Mouse (Mus musculus): ENCODE data around the gene Gm815. TPM values are rescaled to one million over a fixed set of nuclear protein-coding genes. Genes with fewer than 3 reads are reported as not detected.

Gene Gm815
- not detected for total RNA-seq (2021)

DNA sequence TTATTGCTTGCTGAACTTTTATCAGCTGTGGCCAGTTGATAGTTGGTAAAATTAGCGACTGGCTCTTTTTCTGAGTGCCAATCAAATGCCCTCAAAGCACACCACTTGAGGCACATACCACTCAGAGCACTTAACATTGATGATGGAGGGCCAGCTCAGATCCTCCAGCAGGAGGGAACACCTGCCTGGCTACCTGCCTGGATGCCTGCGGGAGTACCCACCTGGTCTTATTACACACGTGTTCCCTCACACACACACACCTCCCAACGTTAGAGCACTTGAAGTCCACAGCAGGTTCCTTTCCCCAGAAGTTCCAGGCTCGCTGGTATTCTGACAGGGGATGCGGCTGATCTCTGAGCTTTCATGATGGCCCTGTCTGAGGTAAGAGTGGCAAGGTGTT is at the start of gene Gm815:
TSS of gene Gm815 (plus strand) at position 266 of the 400 bp plus-strand sequence.
- no peak for DNase-seq (ENCODE audit: extremely low spot score in 1 of 2, low spot score in 1 of 2)

DNA sequence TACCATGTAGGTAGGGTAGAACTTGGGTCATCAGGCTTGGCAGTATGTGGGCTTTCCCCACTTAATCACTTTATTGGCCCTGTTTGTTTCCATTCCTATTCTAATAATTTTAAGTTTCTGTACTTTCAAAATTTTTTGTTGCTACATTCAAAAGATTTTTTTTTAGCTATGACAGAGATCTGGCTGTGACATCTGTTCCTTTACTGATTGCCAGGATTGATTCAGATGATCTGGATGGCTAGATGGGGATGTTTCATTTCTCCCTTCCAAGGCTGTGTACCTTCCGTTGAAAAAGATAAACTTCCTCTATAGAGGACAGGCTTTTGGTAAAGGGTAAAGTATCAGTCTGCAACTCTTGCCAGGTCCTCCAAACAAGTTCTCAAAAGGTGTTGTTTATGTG is 48.1 kb upstream of the Gm815 start:
- no peak for DNase-seq (ENCODE audit: extremely low spot score in 1 of 2, low spot score in 1 of 2)

DNA sequence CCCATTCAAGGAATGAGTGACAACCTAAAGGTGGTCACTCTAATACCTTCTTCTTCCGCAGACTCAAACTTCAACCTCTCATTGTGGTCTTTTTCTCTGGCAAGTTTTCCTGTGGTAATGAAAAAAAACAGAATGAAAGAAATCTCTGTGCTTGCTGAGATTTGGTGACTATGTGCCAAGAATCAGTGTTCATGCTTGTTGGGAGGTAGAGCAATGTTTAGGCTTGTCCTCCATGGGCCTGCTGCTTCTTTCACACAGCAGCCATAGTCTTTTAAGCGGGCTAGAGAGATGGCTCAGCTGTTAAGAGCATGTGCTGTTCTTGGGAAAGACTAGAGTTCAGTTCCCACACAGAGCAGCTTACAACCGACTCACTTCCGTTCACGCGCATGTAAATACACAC is 41.8 kb upstream of the Gm815 start:
- DNase-seq (ENCODE audit: extremely low spot score in 1 of 2, low spot score in 1 of 2), result no peak

DNA sequence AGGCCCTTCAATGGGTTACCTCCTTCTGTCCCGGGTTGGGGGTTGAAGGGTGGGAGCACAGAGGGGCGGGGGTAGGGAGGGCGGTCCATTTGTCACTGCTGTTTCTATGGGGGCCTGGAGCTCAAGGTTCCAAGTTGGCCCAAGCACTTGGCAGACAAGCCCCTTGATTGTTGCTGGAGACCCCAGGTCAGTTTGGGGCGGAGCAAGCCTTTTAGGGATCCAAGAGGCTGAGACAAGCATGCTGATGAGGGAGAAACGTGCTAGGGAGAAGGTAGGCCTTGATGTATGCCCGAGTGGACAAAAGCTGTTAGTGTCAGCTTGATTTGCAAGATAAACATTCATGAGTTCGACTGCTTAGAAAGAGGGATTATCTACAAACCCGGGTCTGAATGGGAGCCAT is 40.9 kb upstream of the Gm815 start:
- no peak for DNase-seq (ENCODE audit: extremely low spot score in 1 of 2, low spot score in 1 of 2)

DNA sequence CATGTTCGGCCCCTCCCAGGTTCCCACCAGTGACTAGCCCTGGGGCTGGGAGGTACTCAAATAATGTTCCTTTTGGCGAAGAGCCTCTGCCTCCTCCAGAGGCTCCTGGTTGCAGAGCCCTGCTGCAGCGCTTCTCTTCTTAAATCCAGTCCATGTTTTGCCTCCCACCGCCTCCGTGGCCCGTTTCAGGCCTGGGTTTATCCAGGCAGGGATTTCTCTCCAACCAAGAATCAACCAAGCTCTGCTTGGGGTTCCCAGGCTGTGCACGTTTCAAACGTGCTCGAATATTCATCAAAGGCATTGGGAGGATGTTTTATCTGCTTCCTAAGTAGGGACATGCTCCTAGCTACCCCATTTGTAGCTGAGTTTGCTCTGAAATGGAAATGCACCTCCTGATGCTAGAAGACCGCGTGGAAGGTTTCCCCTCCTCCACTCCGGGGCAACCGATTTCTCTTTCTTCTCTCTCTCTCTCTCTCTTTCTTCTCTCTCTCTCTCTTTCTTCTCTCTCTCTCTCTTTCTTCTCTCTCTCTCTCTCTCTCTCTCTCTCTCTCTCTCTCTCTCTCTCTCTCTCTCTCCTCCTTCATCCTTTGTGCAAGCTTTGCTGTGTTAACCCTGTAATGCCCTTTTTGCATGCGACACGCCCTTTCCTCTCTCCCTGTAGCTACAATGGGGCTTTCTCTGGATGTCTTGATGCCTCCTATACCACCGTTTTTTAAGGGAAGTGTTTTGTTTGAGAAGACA is 40.2 kb upstream of the Gm815 start:
- peak; percentile 73 to 89 for DNase-seq (ENCODE audit: extremely low spot score in 1 of 2, low spot score in 1 of 2)

DNA sequence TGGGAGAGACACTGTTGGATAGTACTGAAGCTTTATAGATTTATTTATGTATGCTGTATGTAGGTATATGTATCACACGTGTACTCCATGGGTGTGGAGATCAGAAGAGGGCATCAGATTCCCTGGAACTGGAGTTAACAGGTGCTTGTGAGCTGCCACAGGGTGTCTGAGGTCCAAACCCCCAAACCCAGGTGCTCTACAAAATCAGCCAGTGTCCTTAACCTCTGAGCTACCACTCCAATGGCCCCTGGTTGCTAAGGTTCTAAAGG is 39.7 kb upstream of the Gm815 start:
- no peak for DNase-seq (ENCODE audit: extremely low spot score in 1 of 2, low spot score in 1 of 2)

DNA sequence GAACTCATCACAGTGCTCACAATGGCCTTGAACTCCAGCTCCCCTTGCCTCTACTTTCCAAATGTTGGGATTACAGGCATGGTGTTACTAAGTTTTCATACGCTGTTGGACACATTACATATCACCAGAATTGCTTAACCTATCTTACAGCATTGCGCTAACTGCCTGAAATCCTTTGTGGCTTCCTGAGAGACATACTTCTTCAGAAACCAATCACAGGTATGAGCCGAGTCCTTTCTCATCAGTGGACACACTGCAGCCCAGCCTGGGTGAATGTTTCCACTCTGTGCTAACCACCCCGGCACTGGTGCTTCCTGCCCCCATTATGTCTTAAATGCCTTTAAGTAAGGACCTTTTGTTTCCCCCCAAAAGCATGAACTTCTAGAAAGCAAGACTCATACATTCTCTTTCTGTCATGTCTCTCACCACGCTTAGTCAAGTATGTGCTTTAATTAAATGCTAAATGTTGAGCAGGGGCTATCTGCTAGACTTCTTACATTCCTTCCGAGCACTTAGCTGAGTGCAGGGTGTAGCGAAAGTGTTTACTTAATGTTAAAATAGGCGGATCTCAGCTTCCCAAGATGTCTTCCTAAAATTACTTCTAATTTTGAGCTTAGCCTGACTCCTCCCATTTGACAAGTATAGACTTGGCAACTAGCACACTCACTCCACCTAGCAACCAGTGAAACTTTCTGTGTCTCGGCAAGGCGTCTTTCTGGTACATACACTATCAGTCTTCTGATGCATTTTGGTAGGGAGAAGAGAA is 34.5 kb upstream of the Gm815 start:
- no peak for DNase-seq (ENCODE audit: extremely low spot score in 1 of 2, low spot score in 1 of 2)

DNA sequence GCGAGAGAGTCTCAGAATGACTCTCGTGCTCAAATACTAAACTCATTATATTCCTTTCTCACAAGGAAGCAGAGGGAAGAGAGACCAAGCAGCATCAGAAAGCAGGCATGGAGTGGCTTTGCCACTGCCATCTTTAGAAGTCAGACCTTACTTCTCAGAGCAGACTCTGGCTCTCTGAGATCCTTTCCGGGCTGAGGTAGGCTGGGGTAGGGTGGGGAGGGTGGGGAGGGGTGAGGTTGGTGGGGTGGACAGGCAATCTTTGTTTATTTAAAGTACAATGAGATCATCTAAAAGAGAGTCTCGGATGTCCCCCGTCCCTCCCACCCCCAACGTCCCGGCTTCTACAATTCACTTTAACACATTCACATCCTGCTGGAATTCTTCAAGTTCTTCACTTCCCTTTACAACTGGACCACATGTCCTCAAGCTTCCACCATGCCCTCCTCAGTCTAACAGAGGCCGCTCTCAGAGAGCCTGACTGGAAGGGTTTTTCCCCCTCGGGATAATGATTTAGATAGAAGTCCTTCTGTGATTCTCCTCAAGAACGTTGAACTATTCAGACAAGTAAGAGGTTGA is 33.3 kb upstream of the Gm815 start:
- DNase-seq (ENCODE audit: extremely low spot score in 1 of 2, low spot score in 1 of 2), result no peak

DNA sequence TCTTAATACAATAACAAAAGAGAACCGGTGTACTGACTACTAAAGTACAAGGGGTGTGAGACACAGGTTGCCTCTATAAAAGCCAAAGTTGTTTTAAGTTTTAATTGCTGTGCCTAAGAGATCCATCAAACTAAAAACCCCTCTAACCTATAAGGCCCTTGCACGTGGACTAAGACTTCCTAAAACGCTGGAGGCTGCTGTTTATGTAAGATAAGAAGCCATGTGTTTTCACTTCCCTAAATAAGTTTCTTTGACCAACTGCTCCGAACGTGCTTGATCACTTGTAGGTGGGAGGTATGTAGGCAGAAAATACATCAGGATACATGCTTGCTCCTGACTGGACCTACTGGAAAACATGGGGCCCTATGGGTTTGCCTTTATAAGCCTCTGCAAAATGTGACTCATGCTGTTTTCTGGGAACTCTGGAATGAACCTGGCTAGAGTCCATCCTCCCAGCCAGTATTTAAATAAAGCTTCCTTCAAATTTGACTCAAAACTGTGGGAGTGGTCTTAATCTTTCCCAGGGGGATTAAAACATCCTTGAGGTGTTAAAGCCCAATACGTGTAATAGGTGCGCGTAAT is 31.9 kb upstream of the Gm815 start:
- no peak for DNase-seq (ENCODE audit: extremely low spot score in 1 of 2, low spot score in 1 of 2)

DNA sequence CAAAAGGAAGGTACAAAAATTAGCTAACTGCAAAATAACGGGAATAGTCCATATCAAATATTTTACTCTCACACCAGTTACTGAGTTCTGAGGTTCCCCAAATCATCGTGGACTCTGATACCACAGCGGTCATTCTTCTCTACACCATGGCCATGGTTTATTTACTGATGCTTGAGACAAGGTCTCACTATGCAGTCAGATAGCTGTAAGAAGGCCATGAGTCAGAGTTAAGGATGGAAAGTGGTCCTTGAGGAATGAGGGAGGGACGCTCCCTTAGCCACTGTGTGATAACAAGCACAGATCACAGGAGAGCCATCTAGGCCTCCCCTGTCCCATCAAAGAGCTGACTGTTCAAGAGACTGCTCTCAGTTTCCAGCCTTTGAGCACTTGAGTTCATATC is 31.0 kb upstream of the Gm815 start:
- no peak for DNase-seq (ENCODE audit: extremely low spot score in 1 of 2, low spot score in 1 of 2)

DNA sequence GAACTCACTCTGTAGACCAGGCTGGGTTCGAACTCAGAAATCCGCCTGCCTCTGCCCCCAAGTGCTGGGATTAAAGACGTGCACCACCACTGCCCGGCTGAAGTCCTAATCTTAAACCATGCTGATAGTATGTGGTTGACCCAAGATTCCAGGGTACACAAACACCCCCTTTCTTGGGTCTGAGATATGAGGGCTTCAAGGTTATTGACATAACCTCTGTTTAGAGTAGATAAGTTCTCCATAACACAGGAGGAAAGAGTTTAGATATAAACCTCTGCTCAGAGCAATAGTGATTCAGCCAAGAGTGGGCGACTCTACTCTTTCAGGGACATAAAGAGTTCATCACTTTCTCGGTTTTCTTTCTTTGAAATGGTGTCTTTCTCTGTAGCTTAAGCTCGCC is 30.5 kb upstream of the Gm815 start:
- no peak for DNase-seq (ENCODE audit: extremely low spot score in 1 of 2, low spot score in 1 of 2)

DNA sequence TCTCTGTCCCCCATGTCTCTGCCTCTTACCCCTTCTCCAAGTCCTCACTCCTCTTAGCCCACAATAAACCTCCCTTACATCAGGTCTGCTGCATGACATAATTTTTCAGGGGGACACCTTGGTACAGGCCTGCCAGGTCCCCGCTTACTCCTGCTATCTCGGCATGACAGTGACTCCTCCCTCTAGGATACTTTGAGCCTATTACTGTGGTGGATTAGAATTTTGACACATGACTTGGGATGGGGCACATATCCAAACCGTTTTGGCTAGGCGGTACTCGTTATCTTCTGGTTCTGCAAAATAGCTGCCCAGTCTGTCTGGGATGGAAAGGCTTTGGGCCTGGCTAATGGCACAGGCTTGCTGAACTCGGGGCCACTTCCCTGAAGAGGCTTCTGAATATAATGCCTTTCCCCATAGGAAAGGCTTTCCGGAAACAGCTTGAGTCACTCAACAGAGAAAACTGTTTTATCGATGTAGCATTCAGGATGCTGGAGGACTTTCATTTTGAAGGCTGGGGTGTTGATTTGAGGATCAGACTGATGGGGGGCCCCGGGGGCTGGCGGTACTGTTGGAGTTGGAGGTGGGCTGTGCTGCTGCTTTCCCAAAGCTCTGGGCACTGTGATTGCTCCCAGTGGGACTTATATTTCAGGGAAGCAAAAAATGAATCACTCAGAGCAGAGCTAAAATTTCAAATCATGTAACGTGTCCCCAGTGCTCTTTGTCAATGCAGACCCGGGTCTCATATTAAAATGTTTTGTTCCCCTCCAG is 27.1 kb upstream of the Gm815 start:
- DNase-seq (ENCODE audit: extremely low spot score in 1 of 2, low spot score in 1 of 2), result no peak

DNA sequence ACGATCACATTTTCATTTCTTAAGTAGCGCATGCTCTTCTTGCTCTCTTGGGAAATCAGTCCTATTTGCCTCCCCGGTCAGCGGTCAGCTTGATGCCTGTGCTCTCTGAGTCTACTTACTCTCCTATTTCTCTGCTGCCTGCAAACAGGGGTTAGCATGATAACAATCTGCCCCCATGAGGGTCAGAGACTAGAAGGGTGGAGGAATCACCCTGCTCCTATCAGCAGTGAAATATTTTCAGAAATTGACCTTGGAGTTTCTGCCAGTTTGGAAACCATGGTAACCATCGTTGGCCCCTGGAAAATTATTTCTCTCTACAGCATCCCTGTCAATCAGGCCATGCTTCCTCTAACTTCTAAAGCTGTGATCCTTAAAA is 26.5 kb upstream of the Gm815 start:
- DNase-seq (ENCODE audit: extremely low spot score in 1 of 2, low spot score in 1 of 2), result no peak

DNA sequence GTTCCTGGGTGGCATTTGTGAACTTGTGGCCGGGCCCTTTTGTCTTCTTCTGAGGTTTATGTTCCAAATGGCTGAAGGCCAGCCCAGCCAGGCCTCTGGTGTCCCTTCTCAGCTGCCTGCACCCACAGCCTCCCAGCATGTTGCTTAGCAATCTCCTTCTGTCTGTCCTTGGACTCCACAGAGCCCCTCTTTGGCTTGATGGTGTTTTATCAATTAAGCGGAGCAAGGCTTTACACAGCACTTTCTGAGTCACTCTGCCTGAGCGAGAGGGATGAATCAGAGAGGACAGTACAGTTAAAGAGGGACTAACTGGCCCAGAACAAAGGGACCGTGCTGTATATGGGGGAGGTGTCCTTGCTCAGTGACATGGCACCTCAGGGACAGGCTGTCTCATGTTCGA is 22.0 kb upstream of the Gm815 start:
- DNase-seq (ENCODE audit: extremely low spot score in 1 of 2, low spot score in 1 of 2), result no peak

DNA sequence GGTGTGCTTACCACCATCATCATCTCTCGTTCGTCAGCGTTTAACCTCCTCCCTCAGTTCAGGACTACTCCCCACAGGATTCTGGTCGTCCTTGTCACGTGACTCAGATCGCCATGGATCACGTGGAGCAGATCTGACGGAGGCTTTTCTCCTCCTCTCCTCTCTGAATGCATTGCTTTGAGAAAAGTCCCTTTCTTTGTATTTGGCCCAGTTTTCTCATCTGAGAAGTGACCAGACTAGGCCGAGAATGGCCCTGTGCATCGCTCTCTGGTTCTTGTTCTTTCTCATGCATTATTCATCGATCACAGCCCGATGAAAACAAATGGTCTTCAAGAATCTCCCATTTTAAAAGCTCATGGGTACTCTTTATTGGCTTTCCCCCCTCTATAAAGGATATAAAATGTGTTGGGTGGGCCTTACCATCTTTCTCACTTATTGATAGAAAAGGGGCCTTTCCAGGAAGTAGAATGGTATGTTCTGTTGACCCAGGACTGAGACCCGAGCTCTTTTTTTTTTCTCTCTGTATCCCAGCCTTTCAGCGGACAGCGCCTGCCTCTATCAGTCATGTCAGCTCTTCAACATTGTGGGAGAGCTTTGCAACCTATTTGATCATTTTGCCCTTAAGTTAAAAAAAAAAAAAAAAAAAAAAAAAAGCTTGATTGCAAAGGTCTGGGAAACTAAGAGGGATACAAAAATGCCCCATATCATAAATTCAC is 20.5 kb upstream of the Gm815 start:
- no peak for DNase-seq (ENCODE audit: extremely low spot score in 1 of 2, low spot score in 1 of 2)

DNA sequence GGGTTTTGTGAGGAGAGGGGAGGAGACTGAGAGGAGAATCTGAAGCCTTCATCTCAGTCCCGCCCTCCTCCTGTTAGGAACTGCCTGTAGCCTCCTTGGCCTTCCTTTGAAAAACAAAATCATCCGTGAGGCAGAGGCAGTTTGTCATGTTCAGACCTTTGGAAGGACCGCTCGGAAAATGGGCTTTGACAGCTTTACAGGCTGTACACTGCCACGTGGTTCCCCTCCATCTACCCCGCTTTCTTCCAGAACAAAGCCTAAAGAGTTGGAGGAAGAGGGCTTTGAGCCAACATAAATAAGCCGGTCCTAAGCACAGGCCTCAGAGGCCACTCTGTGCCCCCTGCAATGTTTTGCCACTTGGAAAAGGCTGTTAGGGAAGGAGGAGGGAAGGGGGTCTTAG is 19.9 kb upstream of the Gm815 start:
- DNase-seq (ENCODE audit: extremely low spot score in 1 of 2, low spot score in 1 of 2), result no peak

DNA sequence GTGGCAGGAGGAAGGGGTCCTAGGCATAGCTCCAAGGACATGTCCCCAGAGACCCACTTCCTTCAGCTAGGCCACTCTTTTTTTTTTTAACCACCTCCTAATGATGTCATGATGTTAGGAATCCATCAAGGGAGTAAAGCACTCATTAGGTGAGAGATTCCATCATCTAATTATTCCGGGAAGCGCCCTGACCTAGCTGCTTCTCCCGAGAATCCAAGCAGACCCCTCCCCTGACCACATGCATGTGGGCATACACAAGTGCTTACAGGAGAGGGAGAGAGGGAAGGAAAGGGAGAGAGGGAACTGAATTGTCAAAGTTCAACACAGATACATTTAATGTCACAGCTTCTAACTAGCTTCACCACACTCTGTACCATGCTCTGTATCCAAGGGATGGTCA is 16.1 kb upstream of the Gm815 start:
- no peak for DNase-seq (ENCODE audit: extremely low spot score in 1 of 2, low spot score in 1 of 2)

DNA sequence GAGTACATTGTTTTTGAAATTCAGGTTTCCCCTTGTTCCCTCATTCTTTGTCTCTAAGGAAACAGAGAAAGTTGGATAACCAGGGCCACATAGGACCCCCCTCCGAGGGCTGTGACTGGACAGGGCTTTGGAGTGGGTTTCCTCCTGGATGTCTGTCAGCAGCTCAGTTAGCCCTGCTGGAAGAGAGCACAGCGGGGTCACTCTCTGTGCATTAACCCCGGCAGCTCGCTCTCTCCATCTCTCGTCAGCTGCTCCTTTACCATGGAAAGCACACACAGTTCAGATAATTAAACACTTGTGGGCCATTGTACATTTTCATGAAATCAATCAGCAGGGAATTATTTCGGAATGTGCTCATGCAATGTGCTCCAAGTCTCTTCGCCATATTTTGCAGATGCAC is 15.4 kb upstream of the Gm815 start:
- DNase-seq (ENCODE audit: extremely low spot score in 1 of 2, low spot score in 1 of 2), result no peak

DNA sequence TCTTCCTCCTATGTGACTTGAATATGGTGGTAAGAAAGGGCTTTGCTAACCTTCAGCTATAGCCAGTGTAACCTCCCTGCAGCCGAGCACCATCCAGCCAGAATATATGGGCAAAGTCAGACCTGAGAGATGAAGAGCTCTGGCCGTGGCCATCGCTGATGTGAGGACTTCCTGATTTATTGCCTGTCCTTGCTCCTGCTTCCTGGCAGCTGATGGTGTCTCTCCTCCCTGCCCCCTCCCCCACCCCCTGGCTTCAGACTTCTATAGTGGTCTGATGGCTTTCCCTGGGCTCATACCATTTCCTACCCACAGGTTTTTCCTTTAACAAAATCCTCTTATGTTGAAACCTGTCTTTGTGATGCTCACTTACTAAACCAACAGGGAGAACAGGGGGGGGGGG is 14.6 kb upstream of the Gm815 start:
- DNase-seq (ENCODE audit: extremely low spot score in 1 of 2, low spot score in 1 of 2), result no peak

DNA sequence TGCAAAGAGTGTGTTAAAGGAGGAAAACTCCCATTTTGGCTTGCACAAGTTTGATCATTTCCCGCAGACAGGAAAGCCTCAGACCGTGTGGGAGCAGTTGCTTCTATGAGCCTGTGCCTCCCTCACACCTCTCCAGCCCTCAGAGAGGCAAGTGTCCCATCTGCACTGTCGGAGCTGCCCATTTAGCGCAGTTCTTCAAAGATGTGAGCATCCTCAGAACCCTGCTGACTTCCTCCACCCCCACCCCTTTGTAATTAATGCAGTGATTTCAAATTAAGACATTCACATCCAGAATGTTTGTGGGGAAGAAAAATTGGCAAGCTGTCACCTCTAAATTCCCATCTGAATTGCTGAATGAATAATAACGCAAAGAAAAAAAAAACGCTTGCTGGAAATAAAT is 12.8 kb upstream of the Gm815 start:
- DNase-seq (ENCODE audit: extremely low spot score in 1 of 2, low spot score in 1 of 2), result no peak

Data from layer of hippocampus, postnatal 25 days (tissue).